Mouse (Mus musculus) midbrain, embryonic 16.5 days (tissue): ENCODE measurements at regions not wholly inside any gene's neighbourhood (a gene's known extent, or its start where the extent isn't known, plus 50 kb on each side); places are given as distances from the start of the nearest gene placed in this dataset.

Source experiments
- ATAC-seq: fragments of 200-750 bp; cut with Nextera tagmentation; 2 replicates; pipeline ENCODE4 v1.8.0; 2017; ENCODE audit warnings: moderate TSS enrichment
- H3K27ac ChIP-seq: fragments of 300-500 bp; sonication (generic); 2 replicates; pipeline ENCODE4 v1.5.1; 2014; ENCODE audit warnings: mild to moderate bottlenecking, low read length, mixed read lengths
- H3K27me3 ChIP-seq: fragments of 300-500 bp; sonication (generic); 2 replicates; pipeline ENCODE4 v1.6.1; 2014; ENCODE audit warnings: low read depth, low read length, mixed read lengths; ENCODE audit not compliant: control insufficient read depth, insufficient read depth
- H3K36me3 ChIP-seq: fragments of 300-500 bp; sonication (generic); 2 replicates; pipeline ENCODE4 v1.6.1; 2014; ENCODE audit warnings: mild to moderate bottlenecking, low read length, moderate library complexity, mixed read lengths; ENCODE audit not compliant: control insufficient read depth, insufficient read depth
- H3K4me1 ChIP-seq: fragments of 300-500 bp; sonication (generic); 2 replicates; pipeline ENCODE4 v1.6.1; 2014; ENCODE audit warnings: mild to moderate bottlenecking, low read length, mixed read lengths; ENCODE audit not compliant: control insufficient read depth, insufficient read depth
- H3K4me2 ChIP-seq: fragments of 300-500 bp; sonication (generic); 2 replicates; pipeline ENCODE4 v1.6.1; 2014; ENCODE audit warnings: mild to moderate bottlenecking, low read length, mixed read lengths
- H3K4me3 ChIP-seq: fragments of 300-500 bp; sonication (generic); 2 replicates; pipeline ENCODE4 v1.5.1; 2014; ENCODE audit warnings: low read depth, mild to moderate bottlenecking, low read length, moderate library complexity, mixed read lengths
- H3K9ac ChIP-seq: fragments of 300-500 bp; sonication (generic); 2 replicates; pipeline ENCODE4 v1.6.1; 2014; ENCODE audit warnings: low read depth, low read length, mixed read lengths
- H3K9me3 ChIP-seq: fragments of 300-500 bp; sonication (generic); replicated peaks from 2 replicates; pipeline ENCODE4 v1.6.1; 2014; ENCODE audit warnings: mild to moderate bottlenecking, low read length, mixed read lengths; ENCODE audit not compliant: control insufficient read depth, poor library complexity, severe bottlenecking
- WGBS: fragments of 180-500 bp; shearing (Covaris S2); extraction: QIAGEN DNeasy Blood & Tissue Kit; methylation state at CpG from one replicate; pipeline ENCODE4 v1.1.7; 2014; 5-methylcytosine and 5-hydroxymethylcytosine counted together

GRCm38 (mm10) chr4:54481766-54482165 is 463.1 kb upstream of the Zfp462 start:
- no peaks in the 10 kb centered on the region for H3K36me3 ChIP-seq
- H3K4me3 ChIP-seq = no peak overlapping the region
- H3K4me2 ChIP-seq = no peak overlapping the region
- no peaks in the 10 kb centered on the region for H3K27me3 ChIP-seq
- ATAC-seq = no peak
- no peak overlapping the region for H3K27ac ChIP-seq
- no peak overlapping the region for H3K9ac ChIP-seq
- no peaks in the 10 kb centered on the region for H3K4me1 ChIP-seq
- no peaks in the 10 kb centered on the region for H3K9me3 ChIP-seq
- 85% methylated on average over 2 of the region's 2 CpGs for WGBS

- Histone ChIP-seq H3K4me3 (no peak overlapping the region), H3K9me3 (no peaks in the 10 kb centered on the region), H3K4me2 (no peak overlapping the region), H3K4me1 (no peaks in the 10 kb centered on the region), H3K27me3 (no peaks in the 10 kb centered on the region), H3K9ac (no peak overlapping the region), H3K27ac (no peak overlapping the region), H3K36me3 (no peaks in the 10 kb centered on the region)
- no peak for ATAC-seq
- WGBS = 83% methylated on average over 6 of the region's 6 CpGs
These were observed 451.8 kb upstream of the Zfp462 start for GRCm38 (mm10) chr4:54493074-54493473.

- 98% methylated on average over 2 of the region's 2 CpGs for WGBS
- no peak overlapping the region for H3K4me2 ChIP-seq
- no peaks in the 10 kb centered on the region for H3K4me1 ChIP-seq
- no peaks in the 10 kb centered on the region for H3K36me3 ChIP-seq
- no peak overlapping the region for H3K27ac ChIP-seq
- no peak overlapping the region for H3K4me3 ChIP-seq
- H3K9ac ChIP-seq = no peak overlapping the region
- ATAC-seq = no peak
- H3K27me3 ChIP-seq = no peaks in the 10 kb centered on the region
- no peaks in the 10 kb centered on the region for H3K9me3 ChIP-seq
These were observed 447.4 kb upstream of the Zfp462 start for GRCm38 (mm10) chr4:54497312-54497994.

GRCm38 (mm10) chr4:54515934-54516333 is 428.9 kb upstream of the Zfp462 start:
- WGBS = 60% methylated on average over 1 of the region's 1 CpGs
- H3K4me1 ChIP-seq = no peaks in the 10 kb centered on the region
- no peak for ATAC-seq
- no peaks in the 10 kb centered on the region for H3K9me3 ChIP-seq
- no peak overlapping the region for H3K4me3 ChIP-seq
- H3K36me3 ChIP-seq = no peaks in the 10 kb centered on the region
- H3K9ac ChIP-seq = no peak overlapping the region
- H3K27ac ChIP-seq = no peak overlapping the region
- H3K27me3 ChIP-seq = no peaks in the 10 kb centered on the region
- H3K4me2 ChIP-seq = no peak overlapping the region

GRCm38 (mm10) chr4:54523283-54523682 is 421.6 kb upstream of the Zfp462 start:
- Histone ChIP-seq H3K27me3 (no peaks in the 10 kb centered on the region), H3K9ac (no peak overlapping the region), H3K4me3 (no peak overlapping the region), H3K4me1 (no peaks in the 10 kb centered on the region), H3K9me3 (no peaks in the 10 kb centered on the region), H3K36me3 (no peaks in the 10 kb centered on the region), H3K27ac (no peak overlapping the region), H3K4me2 (no peak overlapping the region)
- WGBS = 85% methylated on average over 5 of the region's 5 CpGs
- no peak for ATAC-seq

- Histone ChIP-seq H3K27ac (no peak overlapping the region), H3K27me3 (no peaks in the 10 kb centered on the region), H3K9ac (no peak overlapping the region), H3K4me1 (no peaks in the 10 kb centered on the region), H3K4me3 (no peak overlapping the region), H3K9me3 (no peaks in the 10 kb centered on the region), H3K36me3 (no peaks in the 10 kb centered on the region), H3K4me2 (no peak overlapping the region)
- WGBS = 82% methylated on average over 5 of the region's 5 CpGs
- no peak for ATAC-seq
These were observed 418.8 kb upstream of the Zfp462 start for GRCm38 (mm10) chr4:54526003-54526586.

- Histone ChIP-seq H3K27ac (no peak overlapping the region), H3K4me1 (no peaks in the 10 kb centered on the region)
- WGBS = 98% methylated on average over 2 of the region's 2 CpGs
These were observed 417.2 kb upstream of the Zfp462 start for GRCm38 (mm10) chr4:54527660-54528059.

GRCm38 (mm10) chr4:54531739-54532138 is 413.1 kb upstream of the Zfp462 start:
- no peaks in the 10 kb centered on the region for H3K27me3 ChIP-seq
- H3K4me1 ChIP-seq = peaks cover 11% of the 10 kb centered on the region; the same call in 1 of the 2 replicates
- H3K4me3 ChIP-seq = no peak overlapping the region
- H3K9ac ChIP-seq = no peak overlapping the region
- no peak overlapping the region for H3K4me2 ChIP-seq
- H3K36me3 ChIP-seq = no peaks in the 10 kb centered on the region
- ATAC-seq = no peak
- 95% methylated on average over 2 of the region's 2 CpGs for WGBS
- H3K27ac ChIP-seq = no peak overlapping the region
- no peaks in the 10 kb centered on the region for H3K9me3 ChIP-seq

More at GRCm38 (mm10) chr4:54527660-54528059, 417.2 kb upstream of the Zfp462 start:
- Histone ChIP-seq H3K27me3 (no peaks in the 10 kb centered on the region), H3K4me2 (no peak overlapping the region), H3K4me3 (no peak overlapping the region), H3K9me3 (no peaks in the 10 kb centered on the region), H3K9ac (no peak overlapping the region), H3K36me3 (no peaks in the 10 kb centered on the region)
- no peak for ATAC-seq

GRCm38 (mm10) chr4:54533846-54534245 is 411.0 kb upstream of the Zfp462 start:
- no peaks in the 10 kb centered on the region for H3K9me3 ChIP-seq
- H3K4me2 ChIP-seq = no peak overlapping the region
- H3K4me1 ChIP-seq = peaks cover 11% of the 10 kb centered on the region; the same call in 1 of the 2 replicates
- H3K27me3 ChIP-seq = no peaks in the 10 kb centered on the region
- peak; percentile 84 for ATAC-seq
- H3K4me3 ChIP-seq = no peak overlapping the region
- H3K27ac ChIP-seq = no peak overlapping the region
- H3K36me3 ChIP-seq = no peaks in the 10 kb centered on the region
- no peak overlapping the region; the same call in 1 of the 2 replicates for H3K9ac ChIP-seq
- 6% methylated on average over 2 of the region's 2 CpGs for WGBS
